Mouse (Mus musculus): ENCODE measurements around the gene Ccp110.

- no peak for TF ChIP-seq CTCF (conservative IDR thresholded peaks at IDR 0.05; ENCODE audit: insufficient read depth, insufficient read length, low read depth, low read length)
- no peak for TF ChIP-seq POLR2A (IDR thresholded peaks at IDR 0.05; ENCODE audit: low read depth, low read length)
Observed at GRCm38 (mm10) chr7:118747891-118748672, 35.7 kb downstream of the Ccp110 start.
